Mouse (Mus musculus): ENCODE measurements at regions not wholly inside any gene's neighbourhood (a gene's known extent, or its start where the extent isn't known, plus 50 kb on each side); places are given as distances from the start of the nearest gene placed in this dataset.

- no peak for TF ChIP-seq CTCF (IDR thresholded peaks at IDR 0.05; ENCODE audit: borderline replicate concordance, insufficient read depth, low read length)
- no peak for TF ChIP-seq POLR2A (IDR thresholded peaks at IDR 0.05; ENCODE audit: low read depth, low read length)
- Histone ChIP-seq H3K4me3 (ENCODE audit: insufficient read depth, low read length) (no peak overlapping the region), H3K27ac (ENCODE audit: insufficient read depth, low read length) (peak overlapping the region; percentile 38; the same call in 1 of the 2 replicates), H3K4me1 (ENCODE audit: control insufficient read depth, insufficient read depth, low read length) (peaks cover 17% of the 10 kb centered on the region)
Measured at GRCm38 (mm10) chr1:43361455-43361863, 82.9 kb upstream of the Nck2 start.

- TF ChIP-seq CTCF (IDR thresholded peaks at IDR 0.05; ENCODE audit: borderline replicate concordance, insufficient read depth, low read length): no peak
- no peak for TF ChIP-seq POLR2A (IDR thresholded peaks at IDR 0.05; ENCODE audit: low read depth, low read length)
- no peak overlapping the region for H3K4me3 ChIP-seq (ENCODE audit: insufficient read depth, low read length)
- no peak overlapping the region for H3K27ac ChIP-seq (ENCODE audit: insufficient read depth, low read length)
- peaks cover 17% of the 10 kb centered on the region for H3K4me1 ChIP-seq (ENCODE audit: control insufficient read depth, insufficient read depth, low read length)
Measured at GRCm38 (mm10) chr1:43362136-43362535, 82.2 kb upstream of the Nck2 start.

- TF ChIP-seq CTCF (IDR thresholded peaks at IDR 0.05; ENCODE audit: borderline replicate concordance, insufficient read depth, low read length): no peak
- no peak for TF ChIP-seq POLR2A (IDR thresholded peaks at IDR 0.05; ENCODE audit: low read depth, low read length)
- Histone ChIP-seq H3K27ac (ENCODE audit: insufficient read depth, low read length) (no peak overlapping the region), H3K4me1 (ENCODE audit: control insufficient read depth, insufficient read depth, low read length) (peaks cover 17% of the 10 kb centered on the region), H3K4me3 (ENCODE audit: insufficient read depth, low read length) (no peak overlapping the region)
Measured at GRCm38 (mm10) chr1:43363178-43363577, 81.2 kb upstream of the Nck2 start.

- H3K4me1 ChIP-seq (ENCODE audit: control insufficient read depth, insufficient read depth, low read length): peaks cover 6% of the 10 kb centered on the region
Measured at GRCm38 (mm10) chr1:43366433-43366832, 77.9 kb upstream of the Nck2 start.

GRCm38 (mm10) chr1:43367151-43367895, 77.1 kb upstream of the Nck2 start:
- peaks cover 2% of the 10 kb centered on the region; the same call in 1 of the 2 replicates for H3K4me1 ChIP-seq (ENCODE audit: control insufficient read depth, insufficient read depth, low read length)
- H3K4me3 ChIP-seq (ENCODE audit: insufficient read depth, low read length): no peak overlapping the region
- TF ChIP-seq CTCF (IDR thresholded peaks at IDR 0.05; ENCODE audit: borderline replicate concordance, insufficient read depth, low read length): no peak
- no peak for TF ChIP-seq POLR2A (IDR thresholded peaks at IDR 0.05; ENCODE audit: low read depth, low read length)
- no peak overlapping the region for H3K27ac ChIP-seq (ENCODE audit: insufficient read depth, low read length)

More at GRCm38 (mm10) chr1:43366433-43366832, 77.9 kb upstream of the Nck2 start:
- Histone ChIP-seq H3K4me3 (ENCODE audit: insufficient read depth, low read length) (no peak overlapping the region), H3K27ac (ENCODE audit: insufficient read depth, low read length) (no peak overlapping the region)
- no peak for TF ChIP-seq CTCF (IDR thresholded peaks at IDR 0.05; ENCODE audit: borderline replicate concordance, insufficient read depth, low read length)
- TF ChIP-seq POLR2A (IDR thresholded peaks at IDR 0.05; ENCODE audit: low read depth, low read length): no peak

GRCm38 (mm10) chr1:43371863-43372262, 72.5 kb upstream of the Nck2 start:
- Histone ChIP-seq H3K4me3 (ENCODE audit: insufficient read depth, low read length) (no peak overlapping the region), H3K27ac (ENCODE audit: insufficient read depth, low read length) (no peak overlapping the region), H3K4me1 (ENCODE audit: control insufficient read depth, insufficient read depth, low read length) (no peaks in the 10 kb centered on the region)
- TF ChIP-seq POLR2A (IDR thresholded peaks at IDR 0.05; ENCODE audit: low read depth, low read length) (no peak), CTCF (IDR thresholded peaks at IDR 0.05; ENCODE audit: borderline replicate concordance, insufficient read depth, low read length) (no peak)

GRCm38 (mm10) chr1:43374946-43375345, 69.4 kb upstream of the Nck2 start:
- TF ChIP-seq POLR2A (IDR thresholded peaks at IDR 0.05; ENCODE audit: low read depth, low read length) (no peak), CTCF (IDR thresholded peaks at IDR 0.05; ENCODE audit: borderline replicate concordance, insufficient read depth, low read length) (no peak)
- H3K4me1 ChIP-seq (ENCODE audit: control insufficient read depth, insufficient read depth, low read length): no peaks in the 10 kb centered on the region
- no peak overlapping the region for H3K4me3 ChIP-seq (ENCODE audit: insufficient read depth, low read length)
- H3K27ac ChIP-seq (ENCODE audit: insufficient read depth, low read length): no peak overlapping the region

- no peak overlapping the region for H3K27ac ChIP-seq (ENCODE audit: insufficient read depth, low read length)
- no peak overlapping the region for H3K4me3 ChIP-seq (ENCODE audit: insufficient read depth, low read length)
- no peak for TF ChIP-seq POLR2A (IDR thresholded peaks at IDR 0.05; ENCODE audit: low read depth, low read length)
- no peak for TF ChIP-seq CTCF (IDR thresholded peaks at IDR 0.05; ENCODE audit: borderline replicate concordance, insufficient read depth, low read length)
- no peaks in the 10 kb centered on the region for H3K4me1 ChIP-seq (ENCODE audit: control insufficient read depth, insufficient read depth, low read length)
Measured at GRCm38 (mm10) chr1:43375851-43376250, 68.5 kb upstream of the Nck2 start.

GRCm38 (mm10) chr1:43377491-43378263, 66.7 kb upstream of the Nck2 start:
- H3K27ac ChIP-seq (ENCODE audit: insufficient read depth, low read length): no peak overlapping the region
- no peaks in the 10 kb centered on the region for H3K4me1 ChIP-seq (ENCODE audit: control insufficient read depth, insufficient read depth, low read length)
- TF ChIP-seq POLR2A (IDR thresholded peaks at IDR 0.05; ENCODE audit: low read depth, low read length): no peak
- H3K4me3 ChIP-seq (ENCODE audit: insufficient read depth, low read length): no peak overlapping the region

GRCm38 (mm10) chr1:43385008-43385407, 59.4 kb upstream of the Nck2 start:
- Histone ChIP-seq H3K27ac (ENCODE audit: insufficient read depth, low read length) (no peak overlapping the region), H3K4me3 (ENCODE audit: insufficient read depth, low read length) (no peak overlapping the region), H3K4me1 (ENCODE audit: control insufficient read depth, insufficient read depth, low read length) (no peaks in the 10 kb centered on the region)
- TF ChIP-seq POLR2A (IDR thresholded peaks at IDR 0.05; ENCODE audit: low read depth, low read length): no peak
- no peak for TF ChIP-seq CTCF (IDR thresholded peaks at IDR 0.05; ENCODE audit: borderline replicate concordance, insufficient read depth, low read length)

Measured in embryonic fibroblast, embryonic 13.5 days (primary cell).